Mouse (Mus musculus) erythroblast, embryonic 14.5 days (primary cell): ENCODE measurements around the gene Fyn.

Source experiments
- GATA1 ChIP-seq: IDR thresholded peaks from 2 replicates; pipeline ENCODE4 v1.6.1; 2012; ENCODE audit warnings: low read length, inconsistent platforms, mixed read lengths
- TAL1 ChIP-seq: IDR thresholded peaks from 3 replicates; pipeline ENCODE4 v1.6.1; 2012; ENCODE audit warnings: low read length, inconsistent platforms, mixed read lengths

GRCm38 (mm10) chr10:39392900-39393483, 24.3 kb downstream of the Fyn start:
- TF ChIP-seq GATA1 (no peak), TAL1 (no peak)
